Mouse (Mus musculus) embryonic facial prominence, embryonic 15.5 days (tissue): ENCODE data around the gene Gm20812. TPM values are rescaled to one million over a fixed set of nuclear protein-coding genes. Genes with fewer than 3 reads are reported as not detected.
"Not testable (repeated sequence)": the region's sequence is repeated elsewhere in the genome, so short reads cannot be mapped to it uniquely, and the experiment has no call there.

Source experiments
- ATAC-seq: fragments of 200-750 bp; cut with Nextera tagmentation; 2 replicates; pipeline ENCODE4 v1.8.0; 2017; ENCODE audit warnings: low read depth, moderate TSS enrichment; ENCODE audit not compliant: insufficient number of reproducible peaks, low FRiP score, low TSS enrichment
- H3K27ac ChIP-seq: fragments of 300-500 bp; sonication (generic); replicated peaks from 2 replicates; pipeline ENCODE4 v1.5.1; 2015; ENCODE audit warnings: mild to moderate bottlenecking, inconsistent platforms
- H3K27me3 ChIP-seq: fragments of 300-500 bp; sonication (generic); 2 replicates; pipeline ENCODE4 v1.6.1; 2015; ENCODE audit warnings: inconsistent platforms
- H3K36me3 ChIP-seq: fragments of 300-500 bp; sonication (generic); 2 replicates; pipeline ENCODE4 v1.6.1; 2015; ENCODE audit warnings: mild to moderate bottlenecking, inconsistent platforms
- H3K4me1 ChIP-seq: fragments of 300-500 bp; sonication (generic); 2 replicates; pipeline ENCODE4 v1.6.1; 2015; ENCODE audit warnings: inconsistent platforms
- H3K4me2 ChIP-seq: fragments of 300-500 bp; sonication (generic); replicated peaks from 2 replicates; pipeline ENCODE4 v1.6.1; 2015; ENCODE audit warnings: mild to moderate bottlenecking, inconsistent platforms
- H3K4me3 ChIP-seq: fragments of 300-500 bp; sonication (generic); replicated peaks from 2 replicates; pipeline ENCODE4 v1.5.1; 2015; ENCODE audit warnings: mild to moderate bottlenecking, inconsistent platforms
- H3K9ac ChIP-seq: fragments of 300-500 bp; sonication (generic); 2 replicates; pipeline ENCODE4 v1.6.1; 2015; ENCODE audit warnings: inconsistent platforms
- H3K9me3 ChIP-seq: fragments of 300-500 bp; sonication (generic); replicated peaks from 2 replicates; pipeline ENCODE4 v1.6.1; 2016; ENCODE audit warnings: inconsistent platforms
- WGBS: fragments of 180-500 bp; shearing (Covaris S2); methylation state at CpG from one replicate; pipeline ENCODE4 v1.1.7; 2015; 5-methylcytosine and 5-hydroxymethylcytosine counted together
- polyA plus RNA-seq: library from polyadenylated mRNA; unstranded; fragments of >200 nt; fragmentation: Nextera tagmentation; extraction: Ambion mirVana; gene quantifications from 2 replicates; pipeline ENCODE4 v1.2.1, GENCODE M21; 2015

Gene Gm20812
- not detected in 2 replicates for polyA plus RNA-seq

DNA sequence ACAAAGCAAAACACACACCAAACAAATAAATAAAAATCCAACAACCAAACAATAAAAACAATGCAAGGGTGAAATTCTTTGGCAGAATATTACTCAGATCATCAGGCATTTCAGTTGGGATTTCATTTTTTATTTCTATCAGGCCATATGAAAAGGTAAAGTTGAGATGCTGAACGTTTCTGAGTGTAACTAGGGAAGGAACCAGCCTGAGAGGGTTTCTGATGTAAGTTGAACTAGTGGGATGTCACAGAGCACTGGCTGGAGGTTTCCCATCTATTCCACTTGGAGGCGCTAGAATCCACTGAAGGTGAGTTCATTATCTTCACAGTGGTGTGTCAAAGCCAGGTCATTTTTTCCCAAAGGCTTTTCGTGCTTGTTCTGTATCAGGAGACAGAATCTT is at the start of gene Gm20812:
Gene Gm20812, plus strand, starts transcription at position 301 of the 400 bp plus-strand sequence.
- not testable (repeated sequence) for H3K4me1 ChIP-seq, H3K9ac ChIP-seq, H3K27ac ChIP-seq, H3K27me3 ChIP-seq, H3K36me3 ChIP-seq, ATAC-seq, H3K9me3 ChIP-seq, H3K4me3 ChIP-seq, H3K4me2 ChIP-seq
- no CpG with 5 or more reads among the region's 3 CpGs for WGBS

Other genes with a start within 250 kb of the Gm20812 start
- not detected in 2 replicates for gene Gm29554, start 108.0 kb upstream of the Gm20812 start, polyA plus RNA-seq